Mouse (Mus musculus) C2C12 (cell line): ENCODE results near the gene Atp5k.

Source experiments
- CEBPB ChIP-seq: IDR thresholded peaks from one replicate; pipeline ENCODE4 v1.6.1; 2011; ENCODE audit warnings: low read depth, mild to moderate bottlenecking, control low read depth, moderate library complexity
- CTCF ChIP-seq: IDR thresholded peaks from one replicate; pipeline ENCODE4 v1.5.1; 2011; ENCODE audit not compliant: control insufficient read depth, insufficient read depth, insufficient read length
- MAX ChIP-seq: IDR thresholded peaks from one replicate; pipeline ENCODE4 v1.6.1; 2011; ENCODE audit warnings: mild to moderate bottlenecking, control low read depth
- MYOD1 ChIP-seq: IDR thresholded peaks from one replicate; pipeline ENCODE4 v1.6.1; 2011; ENCODE audit warnings: low read depth; ENCODE audit not compliant: control insufficient read depth, insufficient read length
- MYOG ChIP-seq: IDR thresholded peaks from one replicate; pipeline ENCODE4 v1.6.1; 2011; ENCODE audit not compliant: control insufficient read depth, insufficient read length; ENCODE audit errors: extremely low read depth
- USF1 ChIP-seq: IDR thresholded peaks from one replicate; pipeline ENCODE4 v1.6.1; 2011; ENCODE audit warnings: low read depth, mild to moderate bottlenecking, control low read depth, moderate library complexity

- no peak for TF ChIP-seq MYOD1
- TF ChIP-seq CTCF, result no peak
- TF ChIP-seq CEBPB, result no peak
- TF ChIP-seq USF1, result no peak
- no peak for TF ChIP-seq MYOG
- no peak for TF ChIP-seq MAX
Measured at GRCm38 (mm10) chr5:108431196-108431595, 3.1 kb downstream of the Atp5k start.
